Mouse (Mus musculus) brain, adult 2 months (tissue): ENCODE data around the gene Cd72.

ENCODE experiments used
- DNase-seq: peaks from one replicate; pipeline ENCODE4 v3.0.0; 2011; ENCODE audit warnings: low read depth, low spot score

Cd72 gene

DNA sequence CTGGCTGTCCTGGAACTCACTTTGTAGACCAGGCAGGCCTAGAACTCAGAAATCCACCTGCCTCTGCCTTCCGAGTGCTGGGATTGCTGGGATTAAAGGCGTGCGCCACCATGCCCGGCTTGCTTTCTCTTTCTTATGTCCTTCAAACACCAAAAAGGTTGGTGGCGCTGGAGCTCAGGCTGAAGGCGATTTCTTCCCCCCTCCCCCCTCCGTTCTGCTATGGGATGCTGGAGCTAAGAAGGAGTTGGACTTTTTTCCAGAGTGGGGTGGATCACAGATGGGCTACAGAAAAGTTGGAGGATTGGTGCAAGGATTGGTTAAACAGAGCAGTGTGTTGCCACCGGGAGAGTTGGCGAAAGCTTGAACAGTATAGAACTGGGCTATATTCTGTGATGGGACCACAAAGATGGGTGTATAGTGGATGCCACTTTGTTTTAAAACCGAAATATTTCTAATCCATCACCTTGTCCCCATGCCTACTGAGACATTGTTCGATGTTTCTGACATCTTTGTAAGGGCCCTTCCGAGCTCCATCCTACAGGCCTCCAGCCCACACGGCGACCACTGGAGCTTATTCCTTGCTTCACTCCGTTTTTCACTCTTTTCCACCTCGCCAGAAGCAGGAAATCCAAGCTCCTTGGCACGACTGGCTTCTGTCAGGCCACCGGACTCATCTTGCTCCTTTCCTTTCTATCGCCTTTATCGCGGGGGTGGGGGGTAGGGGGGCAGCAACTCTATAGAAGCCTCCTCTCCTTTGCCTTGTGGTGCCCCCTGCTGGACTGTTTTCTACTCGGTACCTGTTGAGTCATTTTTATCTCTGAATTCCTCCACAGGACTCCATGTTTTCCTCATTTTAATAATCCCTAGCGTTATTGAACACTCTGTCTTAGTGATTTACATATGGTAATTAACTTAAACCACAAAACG is 24.7 kb upstream of the Cd72 start:
- DNase-seq = peak; percentile 65

DNA sequence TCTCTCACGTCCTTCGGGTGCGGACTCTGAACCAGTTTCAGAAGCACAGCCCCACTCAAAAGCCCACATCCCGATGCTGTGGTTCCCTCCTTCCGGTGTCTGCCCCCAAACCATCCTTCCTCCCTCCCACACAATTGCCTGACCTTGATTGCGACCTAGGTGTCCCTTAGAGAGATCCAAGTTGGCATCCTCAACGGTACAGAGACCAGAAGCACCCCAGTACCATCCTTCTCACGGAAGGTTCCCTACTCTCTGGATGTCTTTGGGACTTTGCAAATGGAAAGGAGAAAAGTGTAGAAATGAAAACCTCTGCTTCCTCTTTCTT is 24.1 kb upstream of the Cd72 start:
- no peak for DNase-seq

DNA sequence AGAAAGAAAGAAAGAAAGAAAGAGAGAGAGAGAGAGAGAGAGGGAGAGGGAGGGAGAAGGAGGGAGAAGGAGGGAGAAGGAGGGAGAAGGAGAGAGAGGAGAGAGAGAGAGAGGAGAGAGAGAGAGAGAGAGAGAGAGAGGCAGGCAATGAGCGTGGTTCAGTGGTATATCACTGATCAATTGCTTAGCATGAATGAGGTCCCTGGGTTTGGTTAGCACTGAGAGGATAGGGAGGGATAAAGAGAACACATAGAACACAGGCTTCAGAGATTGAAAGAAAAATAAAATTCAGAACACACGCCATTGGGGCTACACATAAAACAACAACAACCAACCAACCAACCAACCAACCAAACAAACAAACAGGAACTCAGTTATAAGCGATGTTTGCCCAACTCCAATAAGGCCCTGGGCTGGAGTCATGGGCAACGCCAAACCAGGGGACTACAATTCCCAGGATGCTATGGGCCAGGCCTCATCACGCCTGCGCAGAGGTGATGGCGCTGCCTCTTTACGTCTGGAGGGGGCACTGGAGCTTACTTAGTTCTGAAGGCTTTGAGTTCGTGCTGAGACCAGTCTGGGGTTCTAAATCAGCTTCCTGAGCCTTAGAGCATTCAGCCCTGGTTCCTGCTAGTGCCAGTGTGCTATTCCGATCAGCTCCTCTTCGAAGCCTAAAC is 23.6 kb upstream of the Cd72 start:
- DNase-seq = peak; percentile 96

DNA sequence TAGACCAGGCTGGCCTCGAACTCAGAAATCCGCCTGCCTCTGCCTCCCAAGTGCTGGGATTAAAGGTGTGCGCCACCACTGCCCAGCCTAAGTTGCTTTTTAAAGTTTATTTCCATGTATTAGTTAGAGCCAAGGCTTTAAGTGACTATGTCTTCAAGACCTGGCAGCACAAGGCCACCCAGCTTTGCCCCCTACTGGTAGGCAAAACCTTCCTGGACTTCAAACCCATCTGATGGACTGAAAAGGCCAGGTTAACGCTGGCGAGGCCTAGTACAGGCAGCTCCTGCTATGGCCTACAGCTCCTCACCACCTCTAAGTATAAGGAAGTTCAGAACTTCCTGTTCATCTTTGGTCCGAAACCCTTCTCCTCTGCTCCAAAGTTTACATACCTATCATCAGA is 22.2 kb upstream of the Cd72 start:
- no peak for DNase-seq

DNA sequence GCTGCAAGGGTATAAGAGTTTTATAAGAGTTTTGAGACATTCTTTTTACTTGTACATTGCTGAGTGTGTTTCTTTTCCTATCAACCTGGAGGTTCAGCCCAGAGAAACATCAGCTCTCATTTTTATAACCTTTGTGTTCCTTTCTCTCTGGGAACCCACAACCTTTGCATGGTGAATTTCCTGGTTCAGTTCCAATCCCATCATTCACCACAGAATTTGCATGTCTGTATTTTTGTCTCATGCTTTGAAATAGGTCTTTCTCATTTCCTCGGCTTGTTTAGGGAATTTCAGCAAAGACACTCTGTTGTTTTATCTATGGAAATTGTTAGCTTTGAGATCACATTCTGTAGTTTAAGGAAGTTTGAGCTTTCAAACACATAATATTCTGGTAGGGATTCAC is 19.2 kb upstream of the Cd72 start:
- no peak for DNase-seq

DNA sequence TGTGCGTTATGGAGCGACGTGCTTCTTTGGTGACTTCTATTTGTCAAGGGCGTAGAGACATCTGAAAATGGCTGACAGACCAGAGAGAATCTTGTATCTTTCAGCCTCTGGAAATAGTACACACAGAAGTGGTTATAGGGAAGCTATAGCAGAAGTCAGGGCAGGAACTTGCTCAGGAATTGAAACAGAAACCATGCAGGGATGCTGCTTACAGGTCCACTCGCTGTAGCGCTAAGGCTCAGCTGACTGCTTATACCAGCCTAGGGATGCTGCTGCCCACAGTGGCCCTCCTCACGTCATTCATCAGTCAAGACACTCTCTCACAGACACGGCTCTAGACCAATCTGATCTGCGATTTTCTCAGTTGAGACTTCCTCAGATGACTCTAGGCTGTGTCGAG is 15.9 kb upstream of the Cd72 start:
- DNase-seq = no peak

DNA sequence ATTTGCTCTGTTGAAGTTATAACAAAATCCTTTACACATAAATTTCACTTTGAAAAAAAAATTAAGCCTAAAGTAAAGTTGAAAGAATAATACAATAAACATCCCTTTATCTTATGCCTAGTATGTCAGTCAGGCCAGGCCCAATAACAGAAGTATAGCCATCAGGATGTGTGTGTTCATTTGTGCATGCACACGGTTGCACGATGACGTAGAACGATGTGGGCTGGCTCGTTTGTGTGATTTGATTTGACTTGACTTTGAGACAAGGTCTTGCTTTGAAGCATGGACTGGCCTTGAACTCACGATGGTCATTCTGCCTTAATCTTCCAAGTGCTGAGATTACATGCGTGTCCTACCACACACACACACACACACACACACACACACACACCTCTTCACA is 12.4 kb upstream of the Cd72 start:
- DNase-seq = no peak

DNA sequence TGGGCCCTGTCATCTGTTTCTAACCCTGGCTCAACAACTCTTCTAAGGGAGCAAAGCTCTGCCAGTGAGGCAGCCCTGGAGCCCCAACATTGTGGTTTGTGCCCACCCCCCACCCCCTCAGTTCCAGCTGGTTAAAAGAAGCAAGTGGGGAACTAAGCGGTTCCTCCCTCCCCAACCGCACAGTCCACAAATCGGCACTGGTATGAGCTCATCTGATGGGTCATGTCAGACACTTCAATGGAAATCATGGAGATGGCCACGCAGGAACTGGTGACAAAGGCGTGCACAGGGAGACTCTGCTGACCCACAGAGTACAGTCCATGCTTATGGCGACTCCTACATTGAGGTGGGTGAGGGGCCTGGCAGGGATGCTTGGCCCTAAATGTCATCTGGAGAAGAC is 11.5 kb upstream of the Cd72 start:
- no peak for DNase-seq

DNA sequence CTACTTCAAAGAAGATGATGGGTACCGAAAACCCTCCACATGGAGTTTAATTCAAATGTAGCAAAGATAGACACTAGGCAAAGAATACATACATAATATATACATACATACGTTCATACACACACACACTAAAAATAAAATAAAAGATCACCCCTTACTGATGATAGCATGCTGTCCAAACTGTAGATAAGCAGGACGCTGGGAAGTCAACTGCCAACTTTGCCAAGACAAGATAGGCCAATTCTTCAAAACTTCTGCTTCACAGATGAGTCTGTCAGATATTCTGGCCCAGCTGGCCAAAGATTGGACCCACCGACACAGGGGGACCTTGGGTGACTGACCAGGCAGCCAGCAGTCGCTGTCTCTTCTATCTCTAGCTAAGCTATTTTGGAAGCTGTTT is 8.7 kb upstream of the Cd72 start:
- no peak for DNase-seq

DNA sequence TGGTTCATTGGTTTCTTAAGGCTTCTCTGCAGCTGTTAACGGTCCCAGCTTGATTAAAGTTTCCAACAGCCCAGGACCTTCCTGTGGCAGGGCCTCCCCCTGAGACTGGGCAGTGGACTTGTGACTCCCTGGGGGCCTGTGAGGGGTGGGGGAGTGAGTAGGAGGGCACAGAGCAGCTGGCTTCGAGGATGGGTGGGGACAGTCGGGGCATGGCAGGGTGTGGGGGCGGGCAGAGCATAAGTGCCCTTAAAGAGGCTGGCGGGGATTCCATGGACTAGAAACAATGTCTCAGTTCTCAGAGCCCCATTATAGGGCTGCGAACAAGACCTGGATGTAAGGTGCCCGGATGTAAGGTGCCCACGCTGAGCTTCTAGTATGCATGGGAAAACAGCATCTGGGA is 2.7 kb upstream of the Cd72 start:
- no peak for DNase-seq

DNA sequence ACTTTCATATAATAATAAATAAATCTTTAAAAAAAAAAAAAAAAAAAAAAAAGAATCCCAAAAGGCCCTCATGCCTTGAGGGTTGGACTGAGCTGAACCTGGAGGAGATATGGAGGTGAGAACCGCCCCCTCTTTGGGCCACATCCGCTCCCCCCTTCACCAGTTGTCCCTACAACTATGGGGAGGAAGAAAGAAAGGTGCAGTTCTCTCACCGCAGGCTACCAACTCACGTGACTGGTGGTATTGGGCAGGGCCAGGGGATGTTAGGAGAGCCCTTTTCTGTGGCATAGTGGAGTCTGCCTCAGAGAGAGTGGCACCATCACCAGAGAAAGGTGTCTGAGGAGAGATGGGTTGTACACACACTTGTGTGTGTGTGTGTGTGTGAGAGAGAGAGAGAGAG is 2.0 kb upstream of the Cd72 start:
- DNase-seq = no peak

DNA sequence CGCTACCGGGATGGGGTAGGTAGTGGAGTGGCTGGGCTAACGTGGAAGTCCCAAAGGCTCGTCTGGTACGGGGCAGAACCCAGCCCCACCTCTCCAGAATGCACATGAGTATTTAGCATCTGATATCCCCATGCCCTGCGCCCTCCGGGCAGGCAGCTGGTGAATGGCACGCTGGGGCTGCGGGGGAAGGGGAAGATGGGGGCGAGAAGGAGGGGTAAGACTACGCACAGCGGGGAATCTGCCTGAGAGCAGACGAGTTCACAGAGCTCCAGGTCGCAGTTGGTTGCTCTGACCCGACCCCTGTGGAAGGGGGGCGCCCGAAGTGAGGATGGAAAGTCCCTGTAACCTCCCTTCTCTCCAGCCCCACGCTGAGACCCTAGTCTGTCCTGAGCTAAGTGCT is 1.0 kb downstream of the Cd72 start:
- no peak for DNase-seq

DNA sequence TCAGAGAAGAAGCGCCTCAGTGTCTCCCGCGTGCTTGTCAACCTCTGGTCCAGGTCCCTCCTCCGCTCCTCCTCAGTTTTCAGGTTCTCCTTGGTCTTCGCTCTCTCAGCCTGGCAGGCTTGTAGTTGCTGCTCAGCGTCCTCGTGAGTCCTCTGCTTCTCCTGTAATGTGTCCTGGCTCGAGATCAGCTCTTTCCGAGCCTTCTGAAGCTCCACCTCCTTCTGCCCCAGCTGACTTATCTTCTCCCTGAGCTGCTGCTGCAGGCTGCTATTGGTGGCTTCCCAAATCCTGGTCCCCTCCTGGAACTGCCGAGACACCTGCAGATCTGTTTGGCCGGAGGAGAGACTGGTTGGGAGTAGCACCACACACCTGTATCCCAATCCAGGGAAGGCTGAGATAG is 2.1 kb downstream of the Cd72 start:
- no peak for DNase-seq

DNA sequence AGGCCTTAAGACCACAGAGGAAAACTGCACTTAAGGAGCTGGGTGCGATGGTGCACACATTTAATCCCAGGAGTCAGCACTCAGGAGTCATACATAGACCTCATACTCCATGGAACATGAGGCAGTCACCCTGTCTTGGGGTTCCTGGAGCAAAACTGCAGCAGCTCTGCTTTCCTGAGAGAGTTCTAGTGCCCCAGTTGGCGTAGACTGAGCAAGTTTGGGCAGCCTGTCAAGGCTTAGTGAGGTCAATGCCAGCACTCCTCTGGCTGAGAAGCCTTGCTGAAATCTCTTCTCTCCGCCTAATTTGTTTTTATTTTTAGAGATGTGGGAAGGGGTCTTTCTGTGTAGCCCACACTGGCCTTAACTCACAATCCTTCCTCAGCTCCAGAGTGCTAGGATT is 5.9 kb downstream of the Cd72 start:
- DNase-seq = no peak

DNA sequence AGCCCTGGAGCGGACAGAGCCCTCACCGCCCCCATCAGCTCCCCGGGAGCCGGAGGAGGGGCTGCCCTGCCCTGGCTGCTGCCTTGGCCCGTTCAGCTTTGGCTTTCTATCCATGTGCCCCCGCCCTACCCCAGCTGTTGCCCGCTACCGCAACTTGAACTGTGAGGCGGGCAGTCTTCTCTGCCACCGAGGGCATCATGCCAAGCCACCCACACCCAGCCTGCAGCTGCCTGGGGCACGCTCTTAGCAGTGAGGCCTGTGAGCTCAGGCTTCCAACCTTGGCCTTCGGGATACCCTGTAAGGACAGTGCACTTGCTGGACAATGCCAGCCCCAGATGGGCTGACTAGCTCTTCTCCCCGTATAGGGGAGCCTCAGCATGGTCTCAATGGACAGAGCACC is 7.2 kb downstream of the Cd72 start:
- DNase-seq = peak; percentile 62

DNA sequence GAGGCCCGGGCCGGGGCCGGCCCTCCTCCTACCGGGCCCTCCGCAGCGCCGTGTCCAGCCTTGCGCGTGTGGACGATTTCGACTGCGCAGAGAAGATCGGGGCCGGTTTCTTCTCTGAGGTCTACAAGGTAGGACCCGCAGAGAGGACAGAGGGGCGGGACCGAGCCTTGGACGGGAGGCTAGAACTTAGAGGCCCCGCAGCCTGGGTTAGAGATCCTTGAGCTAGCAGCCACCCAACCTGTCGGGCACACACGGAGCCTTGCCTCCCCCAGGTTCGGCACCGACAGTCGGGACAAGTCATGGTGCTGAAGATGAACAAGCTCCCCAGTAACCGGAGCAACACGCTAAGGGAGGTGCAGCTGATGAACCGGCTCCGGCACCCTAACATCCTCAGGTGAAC is 10.9 kb downstream of the Cd72 start:
- DNase-seq = no peak

DNA sequence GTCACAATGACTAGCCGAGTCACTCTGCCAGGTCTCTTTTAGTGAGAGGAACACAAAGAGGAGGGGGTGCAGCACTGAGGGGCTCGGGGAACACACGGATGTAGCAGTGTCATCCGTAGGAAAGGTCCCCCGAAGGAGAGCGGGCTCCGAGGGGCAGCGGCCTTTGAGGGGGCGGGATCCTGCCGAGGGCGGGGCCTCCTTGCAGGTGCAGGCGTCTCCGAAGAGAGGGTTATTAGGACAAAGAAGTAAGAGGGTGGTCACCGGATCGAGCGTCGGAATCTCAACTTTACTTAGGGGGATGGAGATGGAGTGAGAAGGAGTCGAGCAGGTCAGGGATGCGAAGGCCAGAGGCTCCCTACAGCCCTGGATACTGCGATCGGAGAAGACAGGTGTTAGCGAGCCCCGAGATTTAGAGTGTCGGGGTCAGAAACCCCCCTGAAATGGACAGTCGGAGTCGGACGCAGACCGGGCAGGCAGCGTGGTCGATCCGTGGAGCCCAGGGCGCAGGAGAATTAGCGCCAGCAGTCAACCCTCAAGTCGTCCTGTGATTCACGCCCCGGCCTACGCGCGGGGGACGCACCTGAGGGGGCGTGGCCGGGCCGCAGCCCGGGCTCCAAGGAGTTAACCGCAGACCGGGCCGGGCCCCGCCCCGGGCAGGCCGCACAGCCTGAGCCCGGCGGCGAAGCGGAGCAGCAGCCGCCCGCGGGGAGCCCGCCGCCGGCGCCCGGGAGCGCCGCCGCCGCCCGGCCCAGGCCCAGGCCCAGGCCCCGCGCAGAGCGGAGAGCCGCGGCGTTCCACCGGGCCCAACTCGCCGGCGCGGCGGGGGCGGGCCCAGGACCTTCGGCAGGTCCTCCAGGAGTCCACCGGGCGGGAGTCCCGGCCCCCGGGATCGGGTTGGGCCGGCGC is 11.7 kb downstream of the Cd72 start:
- peak; percentile 88 for DNase-seq

DNA sequence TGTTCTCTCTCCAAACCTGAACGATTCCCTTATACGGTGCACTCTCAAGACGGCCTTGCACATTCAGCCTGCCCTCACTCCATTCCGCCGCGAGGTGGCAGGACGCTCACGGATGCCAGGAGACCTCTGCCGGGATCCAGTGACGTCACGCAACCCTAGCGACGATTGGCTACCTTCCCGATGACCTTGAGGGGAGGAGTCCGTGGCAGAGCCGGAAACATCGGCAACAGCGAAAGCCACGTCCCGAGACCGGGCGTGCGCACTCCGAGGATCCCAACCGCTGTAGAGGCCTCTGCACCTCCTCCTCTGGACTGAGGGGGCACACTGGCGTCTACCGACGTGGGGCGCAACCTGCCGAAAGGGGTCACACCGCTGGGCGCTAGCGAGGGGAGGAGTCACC is 12.4 kb downstream of the Cd72 start:
- peak; percentile 100 for DNase-seq

DNA sequence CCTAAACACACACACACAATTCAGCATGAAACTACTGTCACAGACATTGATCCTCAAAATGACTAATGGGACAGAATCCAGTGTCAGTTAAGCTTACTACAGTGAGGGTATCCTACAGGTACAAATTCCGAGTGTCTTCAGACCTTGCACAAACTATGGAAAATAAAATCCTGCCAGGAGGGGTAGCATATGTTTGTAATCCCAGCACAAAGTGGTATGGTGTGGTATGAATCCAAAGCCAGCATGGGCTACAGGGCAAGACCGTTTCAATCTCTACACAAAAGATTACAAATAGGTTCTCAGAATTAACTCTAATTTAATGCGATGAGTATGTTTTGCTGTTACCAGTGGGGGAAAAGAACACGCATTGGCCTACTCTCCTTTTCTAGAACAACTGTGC is 12.8 kb downstream of the Cd72 start, which contains the start of gene Tesk1:
Gene Tesk1, plus strand, starts transcription at position 301 of the 400 bp plus-strand sequence.
- DNase-seq = no peak

DNA sequence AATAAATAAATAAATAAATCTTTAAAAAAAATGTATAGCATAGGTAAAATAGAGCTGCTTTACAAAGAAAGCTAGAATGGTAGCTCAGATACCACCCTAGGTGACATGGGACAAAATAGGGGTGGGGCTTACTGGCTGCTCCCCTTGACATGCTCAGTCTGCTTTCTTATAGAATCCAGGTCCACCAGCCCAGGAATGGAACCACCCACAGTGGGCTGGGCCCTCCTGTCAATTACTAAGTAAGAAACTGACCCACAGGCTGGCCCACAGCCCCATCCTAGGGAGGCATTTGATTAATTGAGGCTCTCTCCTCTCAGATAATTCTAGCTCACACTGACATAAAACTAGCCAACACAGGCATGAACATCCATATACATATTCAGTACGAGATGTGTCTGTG is 21.6 kb downstream of the Cd72 start:
- DNase-seq = no peak

DNA sequence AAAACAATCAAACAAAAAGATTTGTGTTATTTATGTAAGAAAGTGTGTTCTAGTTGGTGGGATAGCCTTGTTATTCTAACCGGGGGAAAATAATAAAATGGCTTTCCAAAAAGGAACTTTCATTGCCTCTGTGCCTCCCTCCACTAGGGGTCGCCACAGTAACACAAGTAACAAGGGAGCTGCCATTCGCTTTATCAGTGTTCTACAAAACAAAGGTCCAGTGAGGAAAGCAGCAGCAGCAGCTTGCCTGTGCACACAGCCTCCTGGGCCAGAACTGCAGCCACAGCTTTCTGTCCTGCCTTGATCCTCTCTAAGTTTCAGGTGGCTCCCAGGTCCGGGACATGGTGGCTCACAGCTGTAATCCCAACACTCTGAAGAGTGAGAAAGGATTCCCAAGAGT is 22.7 kb downstream of the Cd72 start:
- DNase-seq = peak; percentile 94

DNA sequence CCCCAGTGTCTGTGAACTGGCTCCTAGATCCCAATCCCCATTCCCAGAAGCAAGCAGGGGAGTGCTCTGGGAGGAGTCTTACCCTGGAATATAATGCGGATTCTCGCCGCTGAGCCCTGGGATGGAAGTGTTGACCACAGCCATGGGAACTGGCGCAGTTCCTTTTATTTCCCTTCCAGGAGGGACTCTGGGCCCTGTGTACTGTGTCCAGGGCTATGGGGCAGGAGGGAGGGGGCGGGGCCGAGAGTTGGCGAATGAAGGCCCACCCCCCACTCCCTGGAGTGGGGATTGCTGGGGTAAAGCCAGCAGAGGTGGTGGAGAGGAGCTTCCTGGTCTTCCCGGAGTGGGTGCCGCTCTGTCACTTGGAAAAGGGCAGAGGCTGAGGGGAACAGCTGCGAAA is 25.5 kb downstream of the Cd72 start, which contains the start of gene Fam166b:
Gene Fam166b, minus strand, starts transcription at position 189 of the 400 bp plus-strand sequence.
- DNase-seq = no peak
